Mouse (Mus musculus): ENCODE measurements around the gene Mfap2. TPM values are rescaled to one million over a fixed set of nuclear protein-coding genes. Genes with fewer than 3 reads are reported as not detected.

Gene Mfap2
- total and polyA plus RNA-seq, 3 experiments: not detected

DNA sequence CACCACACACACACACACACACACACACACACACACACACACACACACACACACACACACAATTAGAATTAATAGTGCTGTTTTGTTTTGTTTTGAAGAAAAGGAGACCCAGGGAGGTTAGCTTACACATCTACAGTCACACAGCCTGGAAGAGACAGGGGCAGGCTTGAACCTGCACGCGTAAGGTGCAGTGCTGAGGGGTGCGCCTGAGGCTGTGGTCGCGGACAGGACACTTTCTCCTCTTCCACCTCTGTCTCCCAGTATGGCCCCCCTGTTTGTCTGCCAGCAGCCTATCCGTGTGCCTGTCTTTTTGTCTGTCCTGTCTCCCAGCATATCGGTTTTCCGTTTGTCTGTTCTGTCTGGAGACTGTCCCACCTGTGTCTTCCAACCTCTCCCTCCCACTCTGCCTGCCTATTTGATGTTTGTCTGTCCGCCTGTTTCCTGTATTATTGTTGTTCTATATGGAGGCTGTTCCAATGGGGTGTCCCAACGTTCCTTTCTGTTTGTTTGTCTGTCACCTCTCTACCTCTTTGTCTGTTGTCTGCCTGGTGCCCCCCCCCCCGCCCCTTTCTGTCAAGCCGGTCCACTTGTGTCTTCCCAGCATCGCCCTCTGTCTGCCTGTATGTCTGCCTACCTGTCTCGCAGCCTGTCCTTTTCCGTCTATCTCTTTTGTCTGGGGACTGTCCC, 24.1 kb upstream of the Mfap2 start:
- Histone ChIP-seq H3K4me1 (ENCODE audit: insufficient read depth, low read depth, low read length) (peaks cover 64% of the 10 kb centered on the region), H3K4me3 (ENCODE audit: low read depth, low read length) (peak overlapping the region; percentile 92), H3K27me3 (ENCODE audit: insufficient read depth, low read length) (peaks cover 4% of the 10 kb centered on the region; the same call in 1 of the 2 replicates), H3K36me3 (replicated peaks) (peaks cover 25% of the 10 kb centered on the region), H3K9me3 (replicated peaks) (peaks cover 4% of the 10 kb centered on the region)
- ATAC-seq (ENCODE audit: extremely low read depth, insufficient number of reproducible peaks, low FRiP score, poor library complexity, severe bottlenecking) (no peak), DNase-seq (ENCODE audit: low spot score) (no peak)
- no peak for TF ChIP-seq GATA2 (IDR thresholded peaks at IDR 0.05; ENCODE audit: borderline replicate concordance, low read depth, low read length)
- TF ChIP-seq POLR2AphosphoS5 (IDR thresholded peaks at IDR 0.05; ENCODE audit: insufficient replicate concordance, low read depth, low read length): no peak
- no peak for TF ChIP-seq CTCF (IDR thresholded peaks at IDR 0.05; ENCODE audit: low read depth, low read length)
- TF ChIP-seq TAL1 (conservative IDR thresholded peaks at IDR 0.05; ENCODE audit: low read depth, low read length): no peak
- TF ChIP-seq GATA1 (IDR thresholded peaks at IDR 0.05; ENCODE audit: borderline replicate concordance, low read length): no peak

DNA sequence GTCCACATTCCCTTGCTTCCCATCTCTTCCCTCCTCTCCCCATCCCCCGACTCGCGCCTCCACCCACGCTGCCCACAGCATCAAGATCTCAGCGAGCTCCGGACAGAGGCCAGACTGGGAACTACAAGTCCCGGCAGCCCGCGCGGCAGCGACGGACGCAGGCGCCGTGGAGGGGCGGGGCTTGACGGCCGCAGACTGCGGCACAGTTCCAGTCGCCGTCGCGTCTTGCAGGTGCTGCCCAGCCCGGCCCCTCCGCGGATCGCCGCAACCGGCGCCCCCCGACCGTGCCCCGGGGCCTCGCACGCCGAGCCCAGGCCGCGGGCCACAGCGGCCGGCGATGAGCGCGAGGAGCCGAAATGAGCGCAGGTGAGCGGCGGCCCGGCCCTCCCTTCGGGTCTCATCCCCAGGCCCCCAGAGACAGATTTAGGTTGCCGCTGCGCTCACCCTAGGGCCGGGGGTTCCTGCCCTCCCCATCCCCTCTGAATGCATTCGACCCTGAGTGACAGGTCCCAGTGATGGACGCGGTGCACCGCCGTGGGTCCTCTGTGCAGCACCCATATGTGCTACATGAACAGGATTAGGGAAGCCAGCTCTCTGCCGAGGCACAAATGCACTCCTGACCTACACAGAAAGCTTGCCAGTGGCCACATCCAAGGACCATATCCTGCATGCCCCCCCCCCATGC, 23.4 kb upstream of the Mfap2 start, which contains the start of gene Atp13a2:
Gene Atp13a2 (plus strand): TSS at position 163 of the 685 bp plus-strand sequence.
- DNase-seq (ENCODE audit: low spot score): peak; percentile 89
- H3K4me3 ChIP-seq (ENCODE audit: low read depth, low read length): peak within 1 kb of the TSS; percentile 92
- peaks cover 64% of the 10 kb centered on the region for H3K4me1 ChIP-seq (ENCODE audit: insufficient read depth, low read depth, low read length)
- peaks cover 32% of the 10 kb centered on the region for H3K36me3 ChIP-seq (replicated peaks)
- peak; percentile 58 for ATAC-seq (ENCODE audit: extremely low read depth, insufficient number of reproducible peaks, low FRiP score, poor library complexity, severe bottlenecking)
- H3K9me3 ChIP-seq (replicated peaks): no peaks in the 10 kb centered on the region
- H3K27me3 ChIP-seq (ENCODE audit: insufficient read depth, low read length): peaks cover 4% of the 10 kb centered on the region; the same call in 1 of the 2 replicates
- TF ChIP-seq TAL1 (conservative IDR thresholded peaks at IDR 0.05; ENCODE audit: low read depth, low read length): no peak
- TF ChIP-seq CTCF (IDR thresholded peaks at IDR 0.05; ENCODE audit: low read depth, low read length): no peak
- no peak for TF ChIP-seq GATA1 (IDR thresholded peaks at IDR 0.05; ENCODE audit: borderline replicate concordance, low read length)
- TF ChIP-seq GATA2 (IDR thresholded peaks at IDR 0.05; ENCODE audit: borderline replicate concordance, low read depth, low read length): no peak
- TF ChIP-seq POLR2AphosphoS5 (IDR thresholded peaks at IDR 0.05; ENCODE audit: insufficient replicate concordance, low read depth, low read length): no peak

DNA sequence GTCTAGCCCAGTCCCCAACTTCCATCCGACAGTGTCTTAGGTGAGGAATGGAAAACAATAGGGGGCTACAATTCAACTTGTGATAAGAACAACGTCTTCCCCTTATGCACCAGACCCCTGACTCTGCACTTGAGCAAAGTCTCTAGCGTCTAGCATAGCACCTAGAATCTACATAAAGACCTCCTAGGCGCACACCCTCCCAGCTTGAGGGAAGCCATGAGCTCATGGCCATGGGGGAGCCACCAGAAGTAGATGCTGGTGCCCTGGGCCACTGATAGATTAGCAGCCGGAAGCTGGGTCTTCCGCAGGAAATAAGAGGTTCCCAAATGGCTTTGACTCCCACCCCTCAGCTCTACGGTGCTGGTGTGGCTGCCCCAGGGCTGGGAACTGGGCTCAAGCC, 22.7 kb upstream of the Mfap2 start:
- TF ChIP-seq TAL1 (conservative IDR thresholded peaks at IDR 0.05; ENCODE audit: low read depth, low read length) (no peak), GATA1 (IDR thresholded peaks at IDR 0.05; ENCODE audit: borderline replicate concordance, low read length) (no peak), POLR2AphosphoS5 (IDR thresholded peaks at IDR 0.05; ENCODE audit: insufficient replicate concordance, low read depth, low read length) (no peak), CTCF (IDR thresholded peaks at IDR 0.05; ENCODE audit: low read depth, low read length) (no peak), GATA2 (IDR thresholded peaks at IDR 0.05; ENCODE audit: borderline replicate concordance, low read depth, low read length) (no peak)
- Histone ChIP-seq H3K4me1 (ENCODE audit: insufficient read depth, low read depth, low read length) (peaks cover 59% of the 10 kb centered on the region), H3K4me3 (ENCODE audit: low read depth, low read length) (peak overlapping the region; percentile 92), H3K36me3 (replicated peaks) (peaks cover 38% of the 10 kb centered on the region), H3K27me3 (ENCODE audit: insufficient read depth, low read length) (peaks cover 4% of the 10 kb centered on the region; the same call in 1 of the 2 replicates), H3K9me3 (replicated peaks) (no peaks in the 10 kb centered on the region)
- no peak for ATAC-seq (ENCODE audit: extremely low read depth, insufficient number of reproducible peaks, low FRiP score, poor library complexity, severe bottlenecking)
- no peak for DNase-seq (ENCODE audit: low spot score)

DNA sequence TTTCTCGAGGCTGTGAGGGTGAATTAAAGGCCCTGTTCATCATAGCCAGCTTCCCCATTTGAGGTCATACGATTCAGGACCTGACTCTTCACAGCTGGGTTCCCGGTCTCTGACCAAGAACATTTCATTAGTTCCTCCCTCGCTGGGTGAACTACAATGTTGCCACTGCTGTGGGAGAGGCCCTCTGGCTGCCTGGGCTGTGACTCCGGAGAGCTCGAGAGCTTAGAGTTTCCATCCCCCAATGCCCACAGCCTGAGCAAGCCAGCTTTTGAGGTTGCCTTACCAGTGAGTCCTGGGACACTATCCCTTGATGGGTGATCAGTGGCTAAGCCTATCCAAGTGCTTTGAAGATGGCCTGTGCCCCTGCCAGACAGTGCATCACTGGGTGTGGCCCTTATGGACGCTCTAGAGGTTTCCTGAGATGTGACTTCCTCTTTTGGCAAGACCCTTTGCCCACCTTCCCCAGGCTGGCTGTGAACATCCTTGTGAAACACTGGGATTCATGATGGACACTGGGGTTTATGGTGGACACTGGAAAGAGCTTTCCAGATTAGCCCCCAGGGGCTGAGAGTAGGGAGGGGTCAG, 21.4 kb upstream of the Mfap2 start:
- H3K4me1 ChIP-seq (ENCODE audit: insufficient read depth, low read depth, low read length): peaks cover 48% of the 10 kb centered on the region
- H3K36me3 ChIP-seq (replicated peaks): peaks cover 49% of the 10 kb centered on the region
- TF ChIP-seq GATA1 (IDR thresholded peaks at IDR 0.05; ENCODE audit: borderline replicate concordance, low read length) (no peak), POLR2AphosphoS5 (IDR thresholded peaks at IDR 0.05; ENCODE audit: insufficient replicate concordance, low read depth, low read length) (no peak), CTCF (IDR thresholded peaks at IDR 0.05; ENCODE audit: low read depth, low read length) (no peak), GATA2 (IDR thresholded peaks at IDR 0.05; ENCODE audit: borderline replicate concordance, low read depth, low read length) (no peak), TAL1 (conservative IDR thresholded peaks at IDR 0.05; ENCODE audit: low read depth, low read length) (no peak)
- H3K4me3 ChIP-seq (ENCODE audit: low read depth, low read length): no peak overlapping the region; the same call in 1 of the 2 replicates
- DNase-seq (ENCODE audit: low spot score): no peak
- no peak for ATAC-seq (ENCODE audit: extremely low read depth, insufficient number of reproducible peaks, low FRiP score, poor library complexity, severe bottlenecking)
- H3K9me3 ChIP-seq (replicated peaks): no peaks in the 10 kb centered on the region
- H3K27me3 ChIP-seq (ENCODE audit: insufficient read depth, low read length): peaks cover 4% of the 10 kb centered on the region; the same call in 1 of the 2 replicates

DNA sequence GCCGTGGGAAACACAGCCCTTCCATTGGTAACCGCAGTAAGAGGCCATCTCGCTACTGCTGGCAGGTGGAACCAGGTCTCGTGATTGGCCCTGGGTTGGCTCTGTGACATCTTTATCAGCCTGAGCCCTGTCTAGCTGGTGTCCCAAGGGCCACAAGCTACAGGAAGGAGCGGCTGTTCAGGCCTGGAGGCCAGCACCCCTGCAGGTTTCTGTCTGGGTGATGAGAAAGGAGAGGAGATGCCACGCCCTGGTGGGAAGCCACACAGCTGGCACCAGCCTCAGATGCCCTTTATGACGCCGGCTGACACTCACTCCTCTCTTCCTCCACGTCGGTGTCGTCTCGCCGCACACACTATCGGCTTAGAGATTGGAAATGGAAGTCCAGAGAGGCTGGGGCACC, 20.8 kb upstream of the Mfap2 start:
- no peak for ATAC-seq (ENCODE audit: extremely low read depth, insufficient number of reproducible peaks, low FRiP score, poor library complexity, severe bottlenecking)
- H3K4me3 ChIP-seq (ENCODE audit: low read depth, low read length): no peak overlapping the region
- peaks cover 43% of the 10 kb centered on the region for H3K4me1 ChIP-seq (ENCODE audit: insufficient read depth, low read depth, low read length)
- peaks cover 56% of the 10 kb centered on the region for H3K36me3 ChIP-seq (replicated peaks)
- TF ChIP-seq GATA2 (IDR thresholded peaks at IDR 0.05; ENCODE audit: borderline replicate concordance, low read depth, low read length): no peak
- TF ChIP-seq GATA1 (IDR thresholded peaks at IDR 0.05; ENCODE audit: borderline replicate concordance, low read length): no peak
- TF ChIP-seq POLR2AphosphoS5 (IDR thresholded peaks at IDR 0.05; ENCODE audit: insufficient replicate concordance, low read depth, low read length): no peak
- TF ChIP-seq TAL1 (conservative IDR thresholded peaks at IDR 0.05; ENCODE audit: low read depth, low read length): no peak
- TF ChIP-seq CTCF (IDR thresholded peaks at IDR 0.05; ENCODE audit: low read depth, low read length): no peak
- peaks cover 3% of the 10 kb centered on the region; the same call in 1 of the 2 replicates for H3K27me3 ChIP-seq (ENCODE audit: insufficient read depth, low read length)
- no peak for DNase-seq (ENCODE audit: low spot score)
- no peaks in the 10 kb centered on the region for H3K9me3 ChIP-seq (replicated peaks)

DNA sequence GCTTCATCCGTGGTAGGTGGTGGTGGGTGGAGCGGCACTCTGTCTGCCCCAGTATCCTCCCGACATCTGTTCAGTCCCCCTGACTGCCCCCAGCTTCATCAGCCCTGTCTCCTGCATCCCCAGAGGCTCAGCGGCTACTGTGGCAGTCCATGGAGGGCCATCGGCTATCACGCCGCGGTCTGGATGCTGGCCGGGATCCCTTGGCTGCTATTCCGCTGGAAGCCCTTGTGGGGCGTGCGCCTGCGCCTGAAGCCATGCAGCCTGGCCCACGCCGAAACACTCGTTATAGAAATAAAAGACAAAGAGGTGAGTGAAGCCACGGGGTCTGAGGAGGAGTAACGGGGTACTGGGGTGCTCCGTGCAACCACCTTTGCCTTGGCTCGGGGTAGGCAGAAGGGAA, 18.0 kb upstream of the Mfap2 start:
- ATAC-seq (ENCODE audit: extremely low read depth, insufficient number of reproducible peaks, low FRiP score, poor library complexity, severe bottlenecking) (no peak), DNase-seq (ENCODE audit: low spot score) (no peak)
- H3K27me3 ChIP-seq (ENCODE audit: insufficient read depth, low read length): no peaks in the 10 kb centered on the region
- no peaks in the 10 kb centered on the region for H3K9me3 ChIP-seq (replicated peaks)
- peaks cover 83% of the 10 kb centered on the region for H3K36me3 ChIP-seq (replicated peaks)
- H3K4me3 ChIP-seq (ENCODE audit: low read depth, low read length): no peak overlapping the region
- no peak for TF ChIP-seq TAL1 (conservative IDR thresholded peaks at IDR 0.05; ENCODE audit: low read depth, low read length)
- no peak for TF ChIP-seq GATA2 (IDR thresholded peaks at IDR 0.05; ENCODE audit: borderline replicate concordance, low read depth, low read length)
- no peak for TF ChIP-seq GATA1 (IDR thresholded peaks at IDR 0.05; ENCODE audit: borderline replicate concordance, low read length)
- TF ChIP-seq CTCF (IDR thresholded peaks at IDR 0.05; ENCODE audit: low read depth, low read length): no peak
- TF ChIP-seq POLR2AphosphoS5 (IDR thresholded peaks at IDR 0.05; ENCODE audit: insufficient replicate concordance, low read depth, low read length): no peak
- H3K4me1 ChIP-seq (ENCODE audit: insufficient read depth, low read depth, low read length): peaks cover 25% of the 10 kb centered on the region

Data from G1E (cell line).